Mouse (Mus musculus) myocyte (in vitro differentiated cells): ENCODE measurements around the gene Clic1. TPM values are rescaled to one million over a fixed set of nuclear protein-coding genes. Genes with fewer than 3 reads are reported as not detected.

Source experiments
- H3K27me3 ChIP-seq: one replicate; pipeline ENCODE4 v1.6.1; 2011; ENCODE audit not compliant: control insufficient read depth, insufficient read depth, insufficient read length
- H3K36me3 ChIP-seq: one replicate; pipeline ENCODE4 v1.6.1; 2011; ENCODE audit not compliant: control insufficient read depth, insufficient read depth
- H3K4me2 ChIP-seq: one replicate; pipeline ENCODE4 v1.6.1; 2011; ENCODE audit warnings: low read depth, control low read depth
- H3K4me3 ChIP-seq: one replicate; pipeline ENCODE4 v1.5.1; 2011; ENCODE audit warnings: mild to moderate bottlenecking, control low read depth, moderate library complexity
- H3K79me2 ChIP-seq: one replicate; pipeline ENCODE4 v1.6.1; 2011; ENCODE audit not compliant: control insufficient read depth, insufficient read depth
- H3ac ChIP-seq: one replicate; pipeline ENCODE4 v1.6.1; 2011; ENCODE audit not compliant: control insufficient read depth, insufficient read length
- CEBPB ChIP-seq: IDR thresholded peaks from 2 replicates; pipeline ENCODE4 v1.6.1; 2011; ENCODE audit warnings: mild to moderate bottlenecking, moderate library complexity; ENCODE audit not compliant: poor library complexity, insufficient read depth, severe bottlenecking
- E2F4 ChIP-seq: IDR thresholded peaks from one replicate; pipeline ENCODE4 v1.6.1; 2011; ENCODE audit warnings: mild to moderate bottlenecking, control low read depth, moderate library complexity; ENCODE audit not compliant: insufficient read depth
- MAX ChIP-seq: IDR thresholded peaks from one replicate; pipeline ENCODE4 v1.6.1; 2011; ENCODE audit warnings: low read depth, mild to moderate bottlenecking, control low read depth
- MYOD1 ChIP-seq, 3 experiments: IDR thresholded peaks; one replicate each; pipeline ENCODE4 v1.6.1; 2011; ENCODE audit warnings: control low read depth in 2 of 3, low read depth in 2 of 3, mild to moderate bottlenecking in 2 of 3, moderate library complexity in 1 of 3; ENCODE audit not compliant: insufficient read length in 2 of 3, control insufficient read depth in 1 of 3
- MYOG ChIP-seq, 3 experiments: IDR thresholded peaks; one replicate each; pipeline ENCODE4 v1.6.1; 2011; ENCODE audit warnings: control low read depth in 2 of 3, low read depth in 2 of 3, mild to moderate bottlenecking in 2 of 3; ENCODE audit not compliant: insufficient read length in 2 of 3, control insufficient read depth in 1 of 3, insufficient read depth in 1 of 3
- POLR2A ChIP-seq: IDR thresholded peaks from one replicate; pipeline ENCODE4 v1.6.1; 2011; ENCODE audit warnings: low read depth, mild to moderate bottlenecking, control low read depth, moderate library complexity; ENCODE audit not compliant: insufficient read length
- POLR2AphosphoS2 ChIP-seq: IDR thresholded peaks from one replicate; pipeline ENCODE4 v1.6.1; 2011; ENCODE audit warnings: low read depth, control low read depth; ENCODE audit not compliant: insufficient read length
- REST ChIP-seq: IDR thresholded peaks from one replicate; pipeline ENCODE4 v1.6.1; 2011; ENCODE audit warnings: mild to moderate bottlenecking, control low read depth, moderate library complexity; ENCODE audit not compliant: insufficient read depth, insufficient read length
- SRF ChIP-seq: IDR thresholded peaks from one replicate; pipeline ENCODE4 v1.6.1; 2011; ENCODE audit warnings: low read depth; ENCODE audit not compliant: control insufficient read depth, insufficient read length
- TCF12 ChIP-seq: IDR thresholded peaks from one replicate; pipeline ENCODE4 v1.6.1; 2011; ENCODE audit warnings: mild to moderate bottlenecking, control low read depth; ENCODE audit not compliant: poor library complexity, insufficient read depth, severe bottlenecking
- TCF3 ChIP-seq: IDR thresholded peaks from one replicate; pipeline ENCODE4 v1.6.1; 2011; ENCODE audit warnings: low read depth, control low read depth; ENCODE audit not compliant: insufficient read length
- USF1 ChIP-seq: IDR thresholded peaks from one replicate; pipeline ENCODE4 v1.6.1; 2011; ENCODE audit warnings: low read depth, mild to moderate bottlenecking, control low read depth, moderate library complexity
- polyA plus RNA-seq: library from polyadenylated mRNA; unstranded; fragments of >200 nt; fragmentation: generic; extraction: Trizol; gene quantifications from one replicate; pipeline ENCODE4 v1.2.1, GENCODE M21; 2012; ENCODE audit warnings: missing spikeins

Gene Clic1
- polyA plus RNA-seq: 412 TPM

DNA sequence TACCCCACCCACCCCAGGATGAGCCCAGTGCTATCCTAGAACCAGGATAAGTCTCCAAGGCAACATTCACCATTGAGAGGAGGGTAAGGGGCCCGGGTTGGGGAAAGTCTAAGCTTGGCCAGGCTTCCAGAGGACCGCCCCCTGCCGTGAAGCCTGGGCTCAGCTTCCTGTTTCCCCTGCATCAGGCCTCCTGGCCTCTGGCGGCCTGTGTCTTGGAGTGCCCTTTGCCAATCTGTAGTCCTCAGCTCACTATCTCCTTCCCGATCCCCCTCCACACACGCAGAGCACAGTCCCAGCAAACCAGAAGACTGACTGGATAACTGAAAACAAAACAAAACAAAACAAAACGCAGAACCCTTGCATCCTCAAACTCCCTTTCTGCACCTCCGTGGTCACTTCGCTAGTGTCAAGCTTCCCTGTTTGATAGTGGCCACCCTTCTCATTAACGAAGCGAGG, at the start of gene Clic1:
TSS of gene Clic1 (plus strand) at position 406 of the 456 bp plus-strand sequence.
- Histone ChIP-seq H3K4me2 (peak within 1 kb of the TSS; percentile 86), H3K4me3 (peak within 1 kb of the TSS; percentile 96), H3K36me3 (peaks cover 24% of the 10 kb centered on the region), H3ac (peak within 1 kb of the TSS; percentile 1), H3K27me3 (no peaks in the 10 kb centered on the region), H3K79me2 (peaks cover 43% of the 10 kb centered on the region)
- TF ChIP-seq SRF (no peak), REST (no peak), POLR2AphosphoS2 (peak; percentile 45), MYOG (IDR thresholded peaks at IDR 0.05; ENCODE audit: control insufficient read depth in 1 of 3, insufficient read depth in 1 of 3, insufficient read length in 2 of 3, low read depth in 2 of 3) (no peak), USF1 (no peak), MAX (no peak), CEBPB (no peak), TCF12 (no peak), TCF3 (no peak), POLR2A (peak; percentile 47), MYOD1 (IDR thresholded peaks at IDR 0.05; ENCODE audit: control insufficient read depth in 1 of 3, insufficient read length in 2 of 3, low read depth in 2 of 3) (no peak), E2F4 (no peak)

DNA sequence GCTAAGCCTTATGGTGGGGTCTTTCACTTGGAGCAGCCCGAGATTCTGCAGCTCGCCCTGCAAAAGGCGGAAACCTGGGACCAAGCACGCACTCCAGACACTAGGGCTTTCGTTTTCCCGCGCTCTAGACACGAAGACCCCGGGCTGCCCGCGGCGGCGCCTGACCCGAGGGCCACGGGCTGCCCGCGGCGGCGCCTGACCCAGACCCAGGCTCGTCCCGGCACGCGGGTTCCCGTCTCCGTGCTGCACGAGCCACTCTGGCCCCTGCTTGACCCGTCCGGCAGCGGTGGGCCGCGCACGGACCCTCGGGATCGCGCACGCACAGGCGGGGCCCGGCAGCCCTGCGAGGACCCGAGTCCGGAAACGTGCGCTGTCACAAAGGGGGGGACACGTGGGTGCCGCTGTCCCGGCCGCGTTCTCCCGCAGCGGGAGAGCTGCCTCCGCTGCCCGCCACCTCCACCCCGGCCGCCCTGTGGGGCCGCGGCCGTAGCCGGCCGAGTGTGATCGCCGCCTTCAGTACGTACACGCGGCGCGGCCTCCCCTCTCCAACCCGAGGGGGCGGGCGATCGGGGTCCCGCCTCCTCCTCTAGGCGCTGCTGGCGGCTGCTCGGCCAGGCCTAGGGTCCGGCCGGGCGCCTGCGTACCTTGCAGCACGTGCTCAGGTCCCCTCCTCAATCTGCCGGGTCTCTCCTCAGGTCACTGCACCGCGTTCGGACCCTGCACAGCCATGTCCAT, 48.9 kb upstream of the Clic1 start, which contains the start of gene Vars:
TSS of gene Vars (plus strand) at position 271 of the 735 bp plus-strand sequence.
- no peaks in the 10 kb centered on the region for H3K27me3 ChIP-seq
- H3ac ChIP-seq: peak within 1 kb of the TSS; percentile 92
- H3K36me3 ChIP-seq: peaks cover 21% of the 10 kb centered on the region
- peak within 1 kb of the TSS; percentile 98 for H3K4me3 ChIP-seq
- H3K79me2 ChIP-seq: peaks cover 72% of the 10 kb centered on the region
- peak within 1 kb of the TSS; percentile 98 for H3K4me2 ChIP-seq
- peak; percentile 77 for TF ChIP-seq POLR2A
- TF ChIP-seq E2F4: peak; percentile 97
- TF ChIP-seq MYOD1 (IDR thresholded peaks at IDR 0.05; ENCODE audit: control insufficient read depth in 1 of 3, insufficient read length in 2 of 3, low read depth in 2 of 3): peak in 1 of 3 experiments; percentile 8
- TF ChIP-seq USF1: no peak
- no peak for TF ChIP-seq REST
- TF ChIP-seq MYOG (IDR thresholded peaks at IDR 0.05; ENCODE audit: control insufficient read depth in 1 of 3, insufficient read depth in 1 of 3, insufficient read length in 2 of 3, low read depth in 2 of 3): peak in 2 of 3 experiments; percentile 4 to 21
- no peak for TF ChIP-seq TCF12
- TF ChIP-seq POLR2AphosphoS2: peak; percentile 78
- TF ChIP-seq SRF: no peak
- peak; percentile 84 for TF ChIP-seq MAX

DNA sequence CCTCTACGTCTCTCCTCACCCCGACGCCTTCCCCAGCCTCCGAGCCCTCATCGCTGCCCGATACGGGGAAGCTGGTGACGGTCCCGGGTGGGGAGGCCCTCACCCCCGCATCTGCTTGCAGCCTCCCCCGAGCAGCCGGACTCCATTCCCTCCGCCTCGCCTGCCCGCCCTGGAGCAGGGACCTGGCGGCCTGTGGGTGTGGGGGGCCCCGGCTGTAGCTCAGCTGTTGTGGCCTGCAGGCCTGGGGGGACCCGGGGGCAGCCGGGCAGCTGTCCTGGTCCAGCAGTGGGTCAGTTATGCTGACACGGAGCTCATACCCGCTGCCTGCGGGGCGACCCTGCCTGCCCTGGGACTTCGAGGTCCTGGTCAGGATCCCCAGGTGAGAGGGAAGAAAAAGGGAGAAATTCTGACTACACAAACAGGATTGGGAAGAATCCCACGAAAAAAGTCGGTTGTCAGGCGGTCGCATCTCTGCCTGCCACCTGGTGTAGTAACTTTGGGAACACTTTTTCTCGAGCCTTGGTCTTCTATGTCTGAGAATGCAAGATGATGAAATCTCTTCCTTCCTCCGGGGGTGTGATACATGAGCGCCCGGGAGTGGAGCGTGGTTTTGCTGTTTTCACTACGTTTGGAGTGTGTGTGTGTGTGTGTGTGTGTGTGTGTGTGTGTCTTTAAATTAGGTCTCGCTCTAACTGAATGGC, 48.2 kb upstream of the Clic1 start:
- Histone ChIP-seq H3K36me3 (peaks cover 28% of the 10 kb centered on the region), H3K79me2 (peaks cover 73% of the 10 kb centered on the region), H3K27me3 (no peaks in the 10 kb centered on the region), H3ac (peak overlapping the region; percentile 92), H3K4me3 (peak overlapping the region; percentile 98), H3K4me2 (peak overlapping the region; percentile 98)
- TF ChIP-seq MAX (no peak), REST (no peak), POLR2AphosphoS2 (peak; percentile 8), E2F4 (no peak), CEBPB (peak; percentile 69; the same call in 1 of the 2 replicates), MYOD1 (IDR thresholded peaks at IDR 0.05; ENCODE audit: control insufficient read depth in 1 of 3, insufficient read length in 2 of 3, low read depth in 2 of 3) (peak in 2 of 3 experiments; percentile 69 to 76), USF1 (no peak), MYOG (IDR thresholded peaks at IDR 0.05; ENCODE audit: control insufficient read depth in 1 of 3, insufficient read depth in 1 of 3, insufficient read length in 2 of 3, low read depth in 2 of 3) (peak in 2 of 3 experiments; percentile 83 to 85), TCF3 (peak; percentile 30), TCF12 (no peak), POLR2A (peak; percentile 15), SRF (no peak)

DNA sequence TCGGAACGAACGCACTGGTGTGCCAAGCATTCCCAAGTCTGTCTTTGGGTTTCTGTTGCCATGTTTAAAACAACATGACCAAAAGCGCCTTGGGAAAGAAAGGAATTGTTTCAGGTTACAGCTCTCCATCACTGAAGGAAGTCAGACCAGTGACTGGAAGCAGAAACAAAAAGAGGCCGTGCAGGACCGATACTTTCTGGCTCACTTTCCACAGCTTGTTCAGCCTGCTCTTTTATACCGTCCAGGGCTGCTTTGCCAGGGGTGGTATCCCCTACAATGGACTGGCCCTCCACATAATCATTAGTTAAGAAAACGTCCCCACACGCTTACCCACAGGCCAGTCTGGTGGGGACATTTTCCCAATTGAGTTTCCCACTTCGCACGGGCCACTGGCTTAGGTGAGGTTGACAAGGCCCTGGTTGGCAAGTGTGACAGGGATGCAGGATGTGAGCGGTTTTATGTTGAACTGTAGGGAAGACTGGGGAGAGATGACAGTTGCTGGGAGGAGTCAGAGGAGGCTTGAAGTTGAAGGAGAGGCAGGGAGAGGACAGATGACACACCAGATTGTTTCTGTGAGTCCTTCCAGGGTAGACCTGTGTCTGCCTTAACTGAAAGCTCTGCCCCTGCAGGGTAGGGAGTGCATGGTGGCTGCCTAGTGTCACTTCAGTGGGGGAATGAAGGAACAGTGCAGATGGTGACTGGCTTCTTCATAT, 47.5 kb upstream of the Clic1 start:
- peaks cover 73% of the 10 kb centered on the region for H3K79me2 ChIP-seq
- no peaks in the 10 kb centered on the region for H3K27me3 ChIP-seq
- peak overlapping the region; percentile 98 for H3K4me3 ChIP-seq
- no peak for TF ChIP-seq MAX
- TF ChIP-seq POLR2A: peak; percentile 37
- no peak for TF ChIP-seq TCF3
- no peak for TF ChIP-seq E2F4
- TF ChIP-seq MYOG (IDR thresholded peaks at IDR 0.05; ENCODE audit: control insufficient read depth in 1 of 3, insufficient read depth in 1 of 3, insufficient read length in 2 of 3, low read depth in 2 of 3): no peak
- TF ChIP-seq CEBPB: no peak
- no peak for TF ChIP-seq USF1
- peak overlapping the region; percentile 98 for H3K4me2 ChIP-seq
- peak overlapping the region; percentile 92 for H3ac ChIP-seq
- peaks cover 35% of the 10 kb centered on the region for H3K36me3 ChIP-seq
